Mouse (Mus musculus): ENCODE results near the gene Hibadh.
A peak's percentile ranks its signal among the peaks of the same experiment; 100 is the strongest.

Hibadh gene

DNA sequence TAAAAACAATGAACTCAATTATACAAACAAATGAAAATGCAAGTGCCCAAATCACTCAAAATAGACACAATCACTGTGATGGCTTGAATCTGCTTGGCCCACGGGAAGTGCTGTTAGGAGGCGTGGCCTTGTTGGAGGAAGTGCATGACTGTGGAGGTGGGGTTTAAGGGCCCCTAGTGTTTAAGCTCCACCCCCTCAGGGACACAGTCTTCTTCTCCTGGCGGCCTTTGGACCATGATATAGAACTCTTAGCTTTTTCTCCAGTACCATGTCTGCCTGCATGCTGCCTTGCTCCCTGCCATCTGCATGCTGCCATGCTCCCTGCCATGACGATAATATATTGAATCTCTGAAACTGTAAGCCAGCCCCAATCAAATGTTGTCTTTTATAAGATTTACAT is 77.2 kb downstream of the Hibadh start:
- peak; percentile 73 for DNase-seq

DNA sequence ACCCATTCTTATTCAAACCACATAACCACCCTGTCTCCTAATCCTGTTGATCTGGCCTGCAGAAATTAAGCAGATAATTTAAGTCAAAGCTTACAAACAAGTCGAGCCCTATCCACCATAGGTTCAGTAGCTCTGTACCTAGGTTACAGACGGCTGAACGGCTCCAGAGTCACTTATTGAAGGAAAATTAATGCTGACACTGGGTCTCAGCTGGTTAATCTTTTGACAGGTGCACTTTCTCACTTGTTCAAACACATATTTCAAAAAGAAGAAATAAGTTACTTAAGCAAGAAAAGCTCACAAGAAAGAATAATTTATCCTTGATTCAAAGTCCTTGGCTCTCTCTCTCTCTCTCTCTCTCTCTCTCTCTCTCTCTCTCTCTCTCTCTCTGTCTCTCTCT is 81.1 kb downstream of the Hibadh start:
- DNase-seq, result no peak

DNA sequence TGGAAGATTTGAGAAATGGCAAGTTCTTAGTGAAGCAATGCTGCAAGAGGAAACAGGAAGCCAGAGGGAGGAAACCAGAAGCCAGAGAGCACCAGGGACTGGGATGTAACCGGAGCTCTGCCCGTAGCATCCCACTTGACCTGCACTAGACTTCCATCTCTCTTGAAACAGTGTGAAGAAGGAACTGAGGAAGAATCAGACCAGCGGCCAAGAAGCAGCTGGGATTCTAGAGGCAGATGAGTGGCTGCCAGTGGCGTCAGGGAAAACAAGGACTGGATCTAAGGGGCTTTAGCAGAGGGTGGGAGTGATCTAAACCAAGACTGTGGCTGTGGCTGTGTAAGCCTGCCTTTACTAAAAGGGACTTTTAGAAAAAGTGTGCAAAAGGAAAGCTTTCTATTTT is 95.8 kb downstream of the Hibadh start:
- peak; percentile 87 for DNase-seq

DNA sequence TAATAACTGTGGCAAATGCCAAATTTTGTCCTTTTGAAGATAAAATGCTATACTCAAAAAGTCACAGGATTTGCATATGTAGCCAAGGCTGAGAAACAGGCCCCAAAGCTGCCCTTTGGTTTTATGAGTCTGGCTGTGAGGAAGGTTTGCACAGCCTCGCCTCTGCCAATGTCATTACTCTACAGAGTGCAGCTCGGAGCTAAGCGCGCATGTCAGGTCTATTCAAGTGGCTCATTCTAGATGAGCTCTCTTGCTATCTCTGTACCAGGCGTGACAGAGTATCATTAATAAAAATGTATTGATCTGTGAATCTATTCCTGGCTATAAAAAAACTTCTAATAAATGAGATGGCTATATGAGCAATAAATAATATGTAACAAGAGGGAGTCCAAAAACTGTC is 97.7 kb downstream of the Hibadh start:
- DNase-seq, result peak; percentile 46

DNA sequence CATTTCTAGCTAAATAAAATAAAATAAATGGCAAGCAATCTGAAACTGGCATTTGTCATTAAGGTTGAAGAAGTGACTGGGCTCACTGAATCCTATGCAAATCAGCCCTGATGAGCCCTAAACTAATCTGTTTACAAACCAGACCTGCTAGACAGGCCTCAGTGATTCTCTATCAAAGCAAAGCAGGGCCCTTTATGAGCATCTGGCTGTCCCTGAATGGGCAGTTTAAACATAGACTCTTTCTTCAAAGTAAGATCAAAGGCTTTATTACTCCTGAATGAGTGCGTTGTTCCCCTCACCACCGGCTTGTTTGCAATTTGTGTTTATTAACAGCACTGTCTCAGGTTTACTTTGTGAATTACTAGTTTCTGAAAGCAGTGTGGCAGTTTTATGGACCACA is 100.3 kb downstream of the Hibadh start:
- DNase-seq, result peak; percentile 13

DNA sequence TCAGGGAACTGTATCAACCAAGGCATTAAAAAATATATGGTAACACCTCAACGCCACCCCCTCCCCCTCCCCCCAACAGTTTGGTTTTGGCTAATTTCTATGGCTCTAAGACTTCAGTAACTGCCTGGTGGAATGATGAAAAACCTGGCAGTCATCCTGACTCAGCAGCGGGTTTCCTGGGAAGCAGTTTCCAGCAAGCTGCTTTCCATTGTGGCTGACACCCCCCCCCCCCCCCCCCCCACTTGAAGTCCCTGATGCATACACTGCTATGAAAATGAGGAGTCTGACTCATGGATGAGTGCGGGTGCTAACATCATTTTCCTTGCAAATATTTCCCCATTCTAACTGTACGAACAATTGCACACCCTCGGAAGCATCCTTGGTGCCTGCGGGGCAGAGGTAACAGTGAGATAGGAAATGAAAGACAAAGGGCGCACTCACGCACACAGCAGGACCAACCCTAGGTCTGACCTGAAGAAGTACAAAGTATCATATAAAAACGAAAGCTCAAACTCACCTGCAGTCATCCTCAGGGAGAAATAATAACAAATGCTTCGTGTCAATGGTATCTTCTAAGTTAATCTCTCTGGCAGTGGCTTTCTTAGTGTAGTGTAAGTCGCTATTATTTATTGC is 105.0 kb downstream of the Hibadh start:
- DNase-seq, result peak; percentile 45

DNA sequence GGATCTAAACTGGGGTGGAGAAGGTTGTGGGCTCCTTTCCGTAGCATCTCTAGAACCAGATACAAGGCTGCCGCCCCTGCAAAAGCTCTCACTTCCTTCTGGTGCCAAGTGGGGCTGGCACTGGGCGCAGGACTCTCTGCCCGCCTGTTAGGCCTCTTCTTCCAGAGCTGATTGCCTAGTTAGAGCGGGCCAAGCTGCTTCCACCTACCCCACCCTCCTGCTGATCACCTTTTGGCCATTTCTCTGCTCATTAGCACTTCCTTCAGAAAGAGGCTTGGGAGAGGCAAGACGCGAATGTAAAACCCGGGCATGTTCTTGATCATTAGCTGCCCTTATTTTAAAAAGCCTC is 108.1 kb downstream of the Hibadh start:
- DNase-seq, result no peak

DNA sequence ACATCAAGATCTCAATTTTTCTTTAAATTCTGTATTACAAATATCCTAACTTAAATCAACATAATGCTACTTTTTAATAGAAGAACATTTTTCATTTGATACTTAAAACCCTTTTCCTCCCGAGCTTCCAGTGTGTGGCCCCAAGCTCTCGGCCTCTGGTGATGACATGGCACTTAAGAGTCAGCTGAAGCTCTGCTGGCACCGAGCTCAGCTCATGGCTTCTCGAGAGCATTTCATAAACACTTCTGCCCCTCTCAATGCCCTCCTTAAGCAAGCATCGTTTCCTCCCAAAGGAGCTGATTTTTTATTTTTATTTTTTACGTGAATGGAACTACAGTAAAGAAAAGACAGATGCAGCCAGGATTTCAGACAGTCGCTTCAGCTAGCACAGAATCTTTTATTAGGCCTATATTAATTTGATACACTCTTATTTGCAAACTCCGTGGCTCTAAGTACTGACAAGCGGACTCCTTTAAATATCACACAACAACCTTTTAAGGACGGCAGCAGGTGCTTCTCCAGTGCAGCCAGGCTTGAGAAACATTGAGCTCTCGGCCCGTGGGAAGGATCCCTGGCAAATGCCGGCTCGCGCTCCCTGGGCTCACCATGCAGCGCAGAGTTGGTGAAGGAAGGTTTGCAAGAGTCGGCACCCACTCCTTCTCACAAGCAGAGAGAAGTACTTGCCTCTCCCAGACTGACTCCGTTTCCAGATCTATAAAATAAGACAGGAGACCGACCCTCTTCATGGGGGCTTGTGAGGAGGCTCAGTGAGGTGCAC is 108.6 kb downstream of the Hibadh start:
- DNase-seq, result no peak

DNA sequence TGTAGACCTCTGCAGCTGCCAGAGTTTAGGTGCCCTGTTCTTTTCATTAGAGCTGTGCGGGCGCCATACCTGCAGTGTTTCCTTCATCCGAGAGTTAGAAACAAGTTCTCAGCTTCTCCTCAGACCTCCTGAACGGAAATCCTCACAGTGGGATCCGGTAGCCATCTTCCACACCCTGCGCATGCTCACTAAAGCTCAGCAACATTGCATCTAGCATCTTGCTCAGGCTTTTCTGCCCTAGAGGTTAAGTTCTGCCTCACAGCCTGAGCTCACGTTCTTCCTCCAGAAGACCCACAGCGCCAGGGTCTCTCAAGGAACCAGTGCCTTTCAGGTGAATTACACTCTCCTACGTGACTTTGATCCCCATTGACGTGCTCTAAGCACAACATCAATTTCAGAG is 109.3 kb downstream of the Hibadh start:
- no peak for DNase-seq

DNA sequence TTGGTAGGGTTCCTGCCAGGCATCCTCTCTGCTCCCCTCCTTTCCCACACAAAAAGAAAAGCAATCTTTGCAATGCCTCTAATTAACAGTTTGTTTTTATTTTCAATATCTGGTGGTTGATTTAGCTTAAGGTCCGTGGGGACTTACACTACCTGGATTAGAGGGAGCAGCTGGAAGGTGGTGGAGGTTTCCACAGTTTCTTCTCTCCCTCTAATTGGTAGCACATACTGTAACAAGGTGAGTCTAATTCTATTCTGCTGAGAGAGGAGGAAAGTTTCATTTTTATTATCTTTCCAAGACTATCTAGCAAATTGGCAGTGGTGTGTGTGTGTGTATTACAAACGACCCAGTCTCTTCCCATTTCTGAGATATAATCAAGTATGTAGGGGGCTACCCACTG is 116.0 kb downstream of the Hibadh start:
- no peak for DNase-seq

DNA sequence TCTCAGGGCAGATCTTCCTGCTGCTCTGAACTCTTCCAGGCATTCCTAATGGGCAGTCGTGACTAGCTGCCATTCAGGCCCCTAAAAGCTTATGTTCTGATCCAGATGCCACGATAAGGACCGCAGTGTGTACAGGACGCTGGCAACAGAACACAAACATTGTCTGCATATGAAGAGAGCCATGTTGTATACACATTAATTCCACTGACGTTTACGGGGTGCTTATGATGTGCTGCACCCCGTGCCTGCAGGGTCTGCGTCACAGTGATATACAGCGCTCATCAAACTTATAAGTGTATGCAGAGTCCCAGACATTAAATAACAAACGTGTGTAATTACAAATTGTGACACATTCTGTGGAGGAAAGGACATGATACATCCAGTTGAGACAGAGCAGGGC is 121.5 kb downstream of the Hibadh start:
- DNase-seq, result no peak

DNA sequence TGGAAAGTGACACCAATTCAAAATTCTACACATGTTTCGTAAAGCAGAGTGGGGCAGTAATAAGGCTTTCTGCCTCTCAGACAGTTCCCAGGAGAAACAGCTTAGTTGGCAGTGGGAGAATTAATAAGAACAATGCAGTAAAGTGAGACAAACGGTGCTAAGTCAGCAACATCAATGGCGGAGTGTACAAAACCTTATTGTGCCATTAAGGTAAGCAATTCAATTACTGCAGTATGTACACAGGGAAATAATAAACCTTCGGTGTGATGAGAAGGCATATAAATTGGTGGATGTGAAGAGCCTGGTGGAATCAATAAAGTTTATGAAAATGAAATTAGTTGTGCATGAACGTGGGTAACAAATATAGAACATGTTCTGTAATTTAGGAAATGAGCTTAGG is 122.9 kb downstream of the Hibadh start:
- DNase-seq, result no peak

DNA sequence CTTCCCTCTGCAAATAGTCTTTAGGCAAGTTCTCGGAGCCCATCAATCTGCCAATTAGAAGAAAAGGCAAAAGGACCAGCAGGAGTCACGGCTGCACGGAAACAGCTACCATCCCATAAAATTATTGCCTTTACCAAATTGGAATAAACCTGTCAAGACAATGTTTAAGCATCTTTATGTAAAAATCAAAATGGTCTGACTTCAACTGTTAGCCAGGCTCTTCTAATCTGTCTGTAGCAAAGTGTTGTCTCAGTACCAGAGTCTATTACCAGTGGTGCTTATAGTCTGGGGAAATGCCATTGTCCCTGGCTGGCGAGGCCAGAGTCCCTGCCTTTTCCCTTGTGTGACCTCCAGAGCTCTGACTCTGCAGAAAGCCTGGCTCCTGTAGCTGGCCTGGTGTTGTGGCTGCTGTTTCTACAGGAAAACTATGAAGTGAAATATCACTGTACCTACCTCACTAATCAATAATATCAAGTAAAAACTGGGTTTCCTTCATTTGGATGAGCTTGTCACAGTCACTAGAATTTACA is 126.2 kb downstream of the Hibadh start:
- peak; percentile 70 for DNase-seq

DNA sequence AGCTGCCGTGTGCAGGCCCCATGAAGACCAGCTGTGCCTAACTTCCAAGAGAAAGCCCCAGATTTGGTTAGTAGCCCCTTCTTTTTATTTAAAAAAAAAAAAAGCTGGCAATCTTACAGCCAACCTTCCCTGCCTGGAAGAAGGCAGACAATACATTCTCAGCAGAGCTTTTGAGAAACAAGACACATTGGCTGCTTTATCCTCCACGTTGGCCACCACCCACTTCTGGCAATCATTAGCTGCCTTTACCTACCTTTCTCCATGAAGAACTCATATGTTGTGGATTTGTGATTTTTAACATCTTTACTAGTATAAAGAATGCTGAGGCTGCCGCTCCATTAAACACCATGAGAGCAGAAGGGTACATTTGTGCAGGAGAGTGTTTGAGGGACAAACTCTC is 131.4 kb downstream of the Hibadh start:
- DNase-seq, result peak; percentile 66

DNA sequence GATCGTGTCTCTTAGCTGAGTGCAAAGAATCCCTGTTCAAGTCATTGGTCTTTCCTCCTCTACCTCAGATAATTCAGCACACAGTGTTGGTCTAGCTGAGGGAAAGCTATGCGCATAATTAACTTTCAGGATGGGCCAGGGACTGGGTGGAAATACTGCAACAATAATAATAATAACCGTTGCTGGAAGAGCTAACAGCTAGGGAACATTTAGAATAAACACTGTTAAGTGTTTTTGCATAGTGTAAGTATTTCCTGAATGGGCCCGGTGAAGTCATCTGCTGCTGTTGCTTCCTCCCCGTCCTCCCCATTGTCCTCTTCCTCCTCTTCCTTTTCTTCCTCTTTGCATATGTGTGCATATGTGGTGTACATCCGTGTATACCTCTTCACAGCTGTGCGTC is 132.2 kb downstream of the Hibadh start:
- DNase-seq, result peak; percentile 64

DNA sequence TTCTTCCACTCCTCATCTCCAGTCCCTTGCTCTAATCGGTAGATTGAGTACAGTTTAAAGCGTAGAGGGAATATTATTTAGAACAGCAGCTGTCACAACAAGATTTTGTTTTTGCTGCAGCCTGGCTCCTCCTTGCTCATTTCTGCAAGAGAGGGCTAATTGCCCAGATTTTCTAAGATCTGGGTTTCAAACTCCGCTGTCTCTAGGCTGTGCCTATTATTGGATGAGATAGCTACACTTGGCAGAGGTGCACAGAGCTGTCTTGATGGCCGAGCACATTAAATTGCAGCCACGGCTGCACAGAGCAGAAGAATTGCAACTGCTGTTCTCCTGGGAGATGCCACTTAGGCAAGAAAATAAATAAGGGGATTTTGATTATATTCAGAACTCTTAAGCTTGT is 133.0 kb downstream of the Hibadh start:
- DNase-seq, result peak; percentile 97

DNA sequence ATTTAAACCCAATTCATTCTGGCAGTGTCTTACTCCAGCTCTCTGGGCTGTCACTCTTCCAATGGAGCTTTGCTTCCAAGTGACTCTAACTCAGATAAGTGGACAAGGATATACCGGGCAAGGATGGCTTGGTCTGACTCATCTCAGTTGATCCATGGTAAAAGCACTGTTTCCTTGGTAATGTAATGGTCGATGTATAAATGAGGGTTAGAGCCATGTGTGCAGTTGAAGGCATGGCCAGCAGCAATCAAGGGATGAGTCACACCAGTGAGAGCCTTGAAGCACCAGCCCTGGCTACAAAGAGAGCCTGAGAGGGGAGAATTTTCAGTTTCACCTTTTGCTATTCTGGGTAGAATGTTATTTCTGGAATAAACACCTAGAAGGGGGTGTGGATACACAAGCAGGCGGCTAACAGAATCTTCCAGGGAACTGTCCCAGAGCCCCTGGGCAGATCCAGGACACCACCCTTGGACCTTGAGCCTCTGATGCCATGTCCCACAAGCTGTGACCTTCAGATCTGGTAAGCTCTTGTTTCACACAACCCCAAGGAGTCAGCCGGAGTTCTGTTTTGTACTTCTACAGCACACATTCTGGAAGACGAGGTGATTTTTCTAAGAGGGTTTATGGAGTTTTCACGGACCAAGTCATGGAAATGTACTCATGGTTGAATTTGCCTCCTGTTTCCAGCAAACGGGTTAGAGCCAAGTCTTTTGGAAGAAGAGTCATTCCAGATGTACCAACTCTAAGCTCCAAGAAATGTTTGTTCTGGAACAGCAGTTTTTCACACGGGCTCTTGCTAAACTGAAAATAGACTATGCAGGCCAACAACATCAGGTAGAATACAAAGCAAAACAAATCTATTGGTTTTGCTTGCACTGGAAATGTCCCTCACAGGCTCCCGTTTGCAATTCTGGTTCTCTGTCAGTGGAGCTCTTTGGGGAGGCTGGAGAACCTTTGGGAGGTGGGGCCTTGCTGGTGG is 134.1 kb downstream of the Hibadh start:
- DNase-seq, result peak; percentile 92

DNA sequence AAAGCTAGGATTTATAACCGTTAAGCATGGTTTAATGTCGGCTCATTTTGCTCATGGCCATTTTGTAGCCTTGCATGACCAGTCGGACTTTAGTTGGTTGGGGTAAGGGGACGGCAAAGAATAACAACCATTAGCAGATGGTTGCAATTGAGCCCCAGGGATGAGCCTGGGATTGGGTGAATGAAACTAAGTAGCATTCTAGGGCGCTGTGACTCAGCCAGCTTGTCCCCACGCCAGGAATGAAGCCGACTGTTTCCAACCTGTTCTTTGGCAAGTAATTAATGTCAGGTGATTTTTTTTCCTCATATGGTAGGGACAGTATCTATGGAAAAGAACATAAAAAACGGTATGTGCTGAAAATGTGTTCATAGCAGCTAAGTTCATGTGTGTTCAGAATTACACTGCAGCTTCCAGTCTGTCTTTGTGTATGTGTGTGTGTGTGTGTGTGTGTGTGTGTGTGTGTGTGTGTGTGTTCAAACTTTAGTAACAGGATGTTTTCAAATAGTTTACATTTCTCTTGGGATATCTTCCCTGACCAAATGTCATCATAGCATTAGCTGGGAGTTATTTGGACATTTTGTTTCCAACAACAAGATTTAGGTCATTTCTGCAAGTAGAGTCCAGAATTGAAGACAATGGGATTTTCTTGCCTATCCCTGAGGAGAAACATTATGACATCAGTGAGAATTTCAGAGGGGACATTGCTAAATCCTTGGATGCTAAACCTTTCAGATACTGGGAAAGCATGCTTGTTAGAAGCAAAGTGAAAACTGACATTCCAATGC is 135.3 kb downstream of the Hibadh start:
- peak; percentile 96 for DNase-seq

DNA sequence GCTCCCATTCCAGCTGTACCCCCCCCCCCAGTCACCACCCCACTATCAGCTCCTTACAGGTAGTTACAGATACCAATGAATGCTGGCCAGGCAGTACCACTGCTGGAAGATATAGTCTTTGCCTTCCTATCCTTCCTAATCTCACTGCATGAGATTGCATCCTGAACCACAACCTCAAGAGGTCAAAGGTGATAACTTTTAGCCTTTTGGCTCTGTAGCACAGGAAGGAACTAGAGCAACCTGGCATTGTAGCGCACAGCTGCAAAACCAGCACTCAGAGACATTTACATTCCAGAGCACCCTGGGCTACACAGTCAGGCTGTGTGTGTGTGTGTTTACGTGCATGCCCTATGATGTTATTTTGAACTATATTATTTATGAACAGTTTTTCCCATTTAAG is 137.2 kb downstream of the Hibadh start:
- DNase-seq, result peak; percentile 53

DNA sequence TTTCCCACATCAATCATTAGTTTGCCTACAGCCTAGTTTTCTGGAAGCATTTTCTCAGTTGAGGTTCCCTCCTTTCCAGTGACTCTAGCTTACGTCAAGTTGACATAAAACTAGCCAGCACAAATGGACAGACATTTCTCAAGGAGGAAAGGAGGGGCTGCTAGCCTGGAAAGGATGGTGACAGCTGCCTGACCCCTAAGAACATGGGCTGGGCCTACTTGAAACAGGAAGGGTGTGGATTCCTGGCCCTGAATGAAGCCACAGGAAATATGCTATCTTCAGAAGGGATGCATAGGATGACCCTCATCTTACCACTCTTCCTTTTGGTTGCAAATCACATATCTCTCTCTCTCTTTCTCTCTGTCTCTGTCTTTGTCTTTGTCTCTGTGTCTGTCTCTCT is 138.7 kb downstream of the Hibadh start:
- DNase-seq, result peak; percentile 93
